Mouse (Mus musculus) embryonic stem cell, embryonic (primary cell): ENCODE measurements around the gene Zscan25.
"Not testable (repeated sequence)": the region's sequence is repeated elsewhere in the genome, so short reads cannot be mapped to it uniquely, and the experiment has no call there.

ENCODE experiments used
- CTCF ChIA-PET, 4 experiments: fragments of 300-600 bp in 2 of 4; fragments of 350-600 bp in 2 of 4; sonication (Branson Sonifier 250); formaldehyde crosslinking; loops; one replicate each; lab custom pipeline; 2022; ENCODE audit warnings: inconsistent platforms in 2 of 4; lab: Charles Lee
- POLR2A ChIA-PET, 4 experiments: fragments of 300-600 bp in 2 of 4; fragments of 350-600 bp in 2 of 4; sonication (Branson Sonifier 250); formaldehyde crosslinking; loops; one replicate each; lab custom pipeline; 2022; ENCODE audit warnings: antibody characterized with exemption in 4 of 4, inconsistent platforms in 1 of 4; lab: Charles Lee

Zscan25 gene

GRCm38 (mm10) chr5:145280371-145281143 is at the start of gene Zscan25:
Gene Zscan25, plus strand, starts transcription at chr5:145280500.
- ChIA-PET CTCF (interaction anchor here in 1 of 4 experiments (0.6 kb wide), 1 partner anchor 1118 kb away, joined by 4 read pairs; no protein-coding TSS in a partner anchor), POLR2A (interaction anchor here (0.6 to 3.0 kb wide), 39 partner anchors 8 to 629 kb away, joined by 3 to 25 read pairs (median 4); partner anchors contain the start of genes Zfp655 (in 3 of the 4), Zkscan5 (in 3 of the 4), Arpc1b (in 1 of the 4) and Cpsf4 (in 1 of the 4))

DNA sequence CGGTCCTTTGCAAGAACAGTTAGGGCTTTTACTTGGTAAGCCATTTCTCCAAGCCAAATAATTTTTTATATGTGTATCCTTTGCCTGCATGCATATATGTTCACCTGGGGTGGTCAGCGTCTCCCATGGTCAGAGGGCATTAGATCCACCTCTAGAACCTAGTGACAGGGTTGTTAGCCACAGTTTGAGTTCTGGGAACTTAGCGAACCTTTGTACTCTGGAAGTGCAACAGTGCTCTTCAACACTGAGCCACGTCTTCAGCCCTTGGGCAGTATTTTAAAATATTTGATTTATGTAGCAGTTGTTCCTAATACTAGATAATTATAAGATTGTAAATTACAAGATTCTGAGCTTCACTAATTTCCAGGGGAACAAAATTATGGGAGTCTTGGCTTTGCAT is 49.7 kb upstream of the Zscan25 start:
- CTCF ChIA-PET, result interaction anchor here in 1 of 4 experiments (0.6 kb wide), 1 partner anchor 1917 kb away, joined by 3 read pairs; no protein-coding TSS in a partner anchor
- POLR2A ChIA-PET, result interaction anchor here (0.6 to 16.5 kb wide), 46 partner anchors 7 to 667 kb away, joined by 3 to 510 read pairs (median 12); partner anchors contain the start of genes Zkscan5 (in 3 of the 4), Cpsf4 (in 2 of the 4), Ptcd1 (in 2 of the 4) and Zkscan14 (in 2 of the 4)

DNA sequence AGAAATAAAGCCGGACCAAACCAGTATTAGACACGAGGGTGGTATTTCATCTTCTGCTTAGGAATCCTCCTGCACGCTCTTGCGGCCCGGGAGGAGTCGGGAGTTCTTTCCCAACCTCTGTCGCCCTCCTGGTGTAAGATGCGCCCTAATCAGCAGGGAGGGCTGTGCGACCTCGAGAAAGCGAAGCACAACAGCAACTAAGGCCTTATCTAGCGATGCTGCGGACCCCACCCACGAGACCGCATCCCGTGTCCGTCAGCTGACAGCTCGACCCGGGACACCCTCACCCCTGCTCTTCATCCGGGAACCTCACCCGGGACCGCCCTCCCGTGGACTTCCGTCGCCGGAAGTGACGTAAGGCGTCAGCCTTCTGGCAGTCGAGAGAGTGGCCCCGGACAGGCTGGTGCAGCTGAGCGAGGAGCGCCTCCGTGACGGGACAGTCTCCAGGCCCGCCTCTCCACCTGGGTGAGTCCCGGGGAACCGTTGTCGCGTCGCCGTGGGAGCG is 48.9 kb upstream of the Zscan25 start, which contains the start of gene Zfp655:
Zfp655 (plus strand) TSS at position 349 of the 505 bp plus-strand sequence.
- CTCF ChIA-PET, result interaction anchor here in 1 of 4 experiments (1.1 kb wide), 1 partner anchor 17 kb away, joined by 3 read pairs; no protein-coding TSS in a partner anchor
- POLR2A ChIA-PET, result interaction anchor here (0.6 to 16.5 kb wide), 64 partner anchors 8 to 1114 kb away, joined by 3 to 510 read pairs (median 6); partner anchors contain the start of genes Zscan25 (in 4 of the 4), Zkscan5 (in 3 of the 4), Arpc1a (in 2 of the 4) and Cpsf4 (in 2 of the 4)

DNA sequence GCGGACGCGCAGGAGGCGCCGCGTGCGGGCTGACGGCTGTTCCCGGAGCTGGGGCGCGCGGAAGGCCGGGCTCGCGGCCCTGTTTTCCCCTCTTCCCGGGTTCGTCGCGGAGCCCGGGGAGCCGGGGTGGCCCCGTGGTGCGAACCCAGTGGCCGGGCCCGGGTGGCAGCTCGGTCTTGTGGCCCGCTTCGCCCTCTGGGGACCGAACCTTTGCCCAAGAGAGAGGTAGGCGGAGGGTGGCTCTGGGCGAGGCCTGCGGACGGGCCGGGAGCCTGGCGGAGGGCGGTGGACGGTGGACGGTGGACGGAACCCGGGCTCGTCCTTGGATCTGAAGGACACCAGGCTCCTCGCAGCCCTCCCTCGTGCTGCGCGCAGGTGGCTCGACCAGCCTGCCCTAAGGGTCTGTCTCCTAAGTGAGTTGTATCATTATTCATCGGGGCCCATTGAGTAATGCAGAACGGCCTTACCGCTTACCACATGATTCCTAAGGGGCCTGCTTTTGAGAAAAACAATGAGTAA is 48.3 kb upstream of the Zscan25 start:
- CTCF ChIA-PET, result interaction anchor here in 1 of 4 experiments (1.1 kb wide), 1 partner anchor 18 kb away, joined by 3 read pairs; no protein-coding TSS in a partner anchor

GRCm38 (mm10) chr5:145234636-145235035 is 45.7 kb upstream of the Zscan25 start:
- ChIA-PET POLR2A (interaction anchor here in 3 of 4 experiments (0.9 to 16.5 kb wide), 27 partner anchors 8 to 104 kb away, joined by 3 to 510 read pairs (median 4); partner anchors contain the start of genes Zkscan5 (in 3 of the 3), Cpsf4 (in 2 of the 3), Ptcd1 (in 2 of the 3) and Zkscan14 (in 1 of the 3)), CTCF (interaction anchor here in 3 of 4 experiments (0.6 to 1.8 kb wide), 5 partner anchors 13 to 126 kb away, joined by 3 to 10 read pairs (median 3); partner anchors contain the start of gene Zkscan5 (in 1 of the 3))

More for the DNA sequence above, 48.3 kb upstream of the Zscan25 start:
- POLR2A ChIA-PET, result interaction anchor here (0.7 to 16.5 kb wide), 53 partner anchors 9 to 1113 kb away, joined by 3 to 510 read pairs (median 10); partner anchors contain the start of genes Zkscan5 (in 3 of the 4), Zscan25 (in 3 of the 4), Arpc1a (in 2 of the 4) and Cpsf4 (in 2 of the 4)

DNA sequence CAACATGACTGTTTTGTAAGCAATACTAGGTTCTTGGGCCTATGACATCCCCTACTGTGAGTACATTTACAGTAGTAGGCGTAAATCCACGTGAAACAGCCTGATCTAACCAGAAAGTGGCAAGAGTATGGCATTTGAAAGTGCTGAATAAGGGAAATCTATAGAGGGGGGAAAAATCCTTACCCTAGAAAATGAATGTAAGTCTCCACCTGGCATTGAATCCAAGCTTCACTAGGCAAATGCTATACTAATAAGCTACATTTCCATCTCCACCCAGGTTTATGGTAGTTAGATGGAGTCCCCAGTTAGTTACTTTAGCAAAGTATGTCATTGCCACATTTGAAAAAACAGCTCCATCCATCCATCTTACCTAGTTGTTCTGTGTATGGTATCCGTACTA is 30.8 kb upstream of the Zscan25 start:
- POLR2A ChIA-PET, result interaction anchor here in 3 of 4 experiments (0.7 to 11.1 kb wide), 10 partner anchors 10 to 1537 kb away, joined by 3 to 188 read pairs (median 8); partner anchors contain the start of genes Zfp655 (in 3 of the 3) and Zkscan5 (in 1 of the 3)

GRCm38 (mm10) chr5:145273568-145273967 is 6.7 kb upstream of the Zscan25 start:
- POLR2A ChIA-PET, CTCF ChIA-PET: not testable (repeated sequence)

More for the DNA sequence above, 30.8 kb upstream of the Zscan25 start:
- CTCF ChIA-PET, result interaction anchor here in 1 of 4 experiments (0.7 kb wide), 1 partner anchor 955 kb away, joined by 5 read pairs; no protein-coding TSS in a partner anchor

DNA sequence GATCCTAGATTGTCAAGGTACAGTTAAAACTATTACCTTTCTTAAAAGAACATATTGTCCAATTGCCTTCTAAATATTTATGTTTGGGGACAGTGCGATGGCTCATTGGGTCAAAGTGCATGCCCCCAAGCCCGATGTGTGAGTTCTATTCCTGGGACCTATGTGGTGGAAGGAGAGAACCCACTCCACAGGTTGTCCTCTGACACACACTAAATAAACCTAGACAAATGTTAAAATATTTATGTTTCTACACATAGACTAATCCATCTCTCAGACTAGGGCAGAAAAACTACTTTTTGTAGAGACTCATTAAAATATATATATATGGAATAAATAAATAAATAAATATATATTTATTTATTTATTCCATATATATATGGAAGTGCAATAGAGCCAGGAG is 352 bp upstream of the Zscan25 start:
- ChIA-PET CTCF (no interaction called here), POLR2A (interaction anchor here (0.6 to 3.0 kb wide), 39 partner anchors 8 to 629 kb away, joined by 3 to 25 read pairs (median 4); partner anchors contain the start of genes Zfp655 (in 3 of the 4), Zkscan5 (in 3 of the 4), Arpc1b (in 1 of the 4) and Cpsf4 (in 1 of the 4))

DNA sequence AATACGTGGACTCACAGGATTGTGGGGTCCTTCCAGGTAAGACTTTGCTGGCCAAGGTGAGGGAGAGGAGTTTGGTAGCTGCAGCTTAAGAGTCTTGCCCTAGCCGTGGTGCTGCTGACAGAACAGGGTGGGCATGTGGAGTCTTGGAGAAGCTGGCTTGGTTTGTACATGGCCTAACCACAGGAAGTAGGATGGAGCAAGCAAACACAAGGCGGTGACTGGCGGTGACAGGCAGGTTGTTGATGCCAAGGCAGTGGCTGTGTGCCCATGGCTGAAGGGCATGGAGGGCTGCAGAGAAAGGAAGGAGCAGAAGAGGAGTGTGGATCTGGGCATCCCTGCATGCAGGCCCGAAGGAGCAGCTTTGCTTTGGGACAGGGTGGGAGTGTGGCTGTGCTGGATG is 8.1 kb downstream of the Zscan25 start:
- ChIA-PET POLR2A (interaction anchor here in 2 of 4 experiments (0.7 to 1.0 kb wide), 3 partner anchors 8 to 57 kb away, joined by 3 read pairs; partner anchors contain the start of genes Zfp655 (in 1 of the 2) and Zscan25 (in 1 of the 2)), CTCF (no interaction called here)

- CTCF ChIA-PET, result no interaction called here
- POLR2A ChIA-PET, result interaction anchor here in 3 of 4 experiments (0.6 to 2.5 kb wide), 4 partner anchors 9 to 388 kb away, joined by 3 to 8 read pairs (median 4); partner anchors contain the start of gene Zscan25 (in 2 of the 3)
Measured at GRCm38 (mm10) chr5:145290697-145291096, 10.4 kb downstream of the Zscan25 start.

- CTCF ChIA-PET, result no interaction called here
Measured at GRCm38 (mm10) chr5:145292398-145292797, 12.1 kb downstream of the Zscan25 start.

DNA sequence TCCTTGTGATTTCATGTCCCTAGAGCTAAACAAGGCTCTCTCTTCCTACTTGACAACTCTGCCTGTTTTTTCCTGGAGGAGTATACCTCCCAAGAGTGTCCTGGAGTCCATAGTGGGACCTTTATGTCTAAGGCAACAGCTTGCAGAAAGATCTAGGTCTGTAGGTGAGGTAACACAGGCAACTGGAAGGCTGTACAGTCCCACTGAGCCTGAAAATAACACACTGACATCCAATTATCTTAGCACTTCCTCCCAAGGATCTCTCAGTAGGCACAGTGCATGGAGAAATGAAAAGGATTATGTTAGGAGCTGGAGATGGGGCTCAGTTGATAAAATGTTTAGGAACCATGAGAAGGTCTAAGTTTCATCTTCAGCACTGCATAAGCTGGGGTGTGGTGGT is 20.2 kb downstream of the Zscan25 start:
- POLR2A ChIA-PET, result interaction anchor here in 1 of 4 experiments (1.2 kb wide), 1 partner anchor 15 kb away, joined by 3 read pairs; no protein-coding TSS in a partner anchor

More at GRCm38 (mm10) chr5:145292398-145292797, 12.1 kb downstream of the Zscan25 start:
- POLR2A ChIA-PET, result interaction anchor here in 2 of 4 experiments (0.6 to 1.0 kb wide), 2 partner anchors 59 to 1674 kb away, joined by 3 to 4 read pairs; no protein-coding TSS in a partner anchor

GRCm38 (mm10) chr5:145301796-145302195 is 21.5 kb downstream of the Zscan25 start:
- POLR2A ChIA-PET, result interaction anchor here in 1 of 4 experiments (0.8 kb wide), 1 partner anchor 22 kb away, joined by 3 read pairs; the partner anchor contains the start of gene Zscan25
- CTCF ChIA-PET, result not testable (repeated sequence)

More for the DNA sequence above, 20.2 kb downstream of the Zscan25 start:
- CTCF ChIA-PET, result no interaction called here

- POLR2A ChIA-PET, result interaction anchor here in 2 of 4 experiments (0.8 to 0.9 kb wide), 2 partner anchors 11 to 22 kb away, joined by 3 read pairs; partner anchors contain the start of gene Zscan25 (in 1 of the 2)
- CTCF ChIA-PET, result no interaction called here
Measured at GRCm38 (mm10) chr5:145302424-145302823, 22.1 kb downstream of the Zscan25 start.

DNA sequence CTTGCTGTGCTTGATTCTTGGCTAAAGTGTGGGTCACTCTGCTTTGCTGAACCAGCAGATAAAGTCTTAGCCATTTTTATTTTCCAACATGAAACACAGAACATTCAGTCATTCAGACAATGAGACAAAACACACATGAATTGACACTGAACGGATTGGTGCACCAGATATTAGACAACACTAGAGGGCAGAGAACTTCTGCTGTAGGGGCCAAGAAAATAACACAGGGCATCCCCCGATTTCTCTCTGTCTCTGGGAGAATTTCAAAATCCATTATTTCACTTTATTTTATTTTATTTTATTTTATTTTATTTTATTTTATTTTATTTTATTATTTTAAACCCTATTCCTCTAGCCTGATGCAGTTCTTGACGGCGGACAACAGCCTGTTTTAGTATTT is 26.7 kb downstream of the Zscan25 start:
- POLR2A ChIA-PET, result interaction anchor here in 1 of 4 experiments (1.8 kb wide), 1 partner anchor 11 kb away, joined by 5 read pairs; no protein-coding TSS in a partner anchor
- CTCF ChIA-PET, result not testable (repeated sequence)

DNA sequence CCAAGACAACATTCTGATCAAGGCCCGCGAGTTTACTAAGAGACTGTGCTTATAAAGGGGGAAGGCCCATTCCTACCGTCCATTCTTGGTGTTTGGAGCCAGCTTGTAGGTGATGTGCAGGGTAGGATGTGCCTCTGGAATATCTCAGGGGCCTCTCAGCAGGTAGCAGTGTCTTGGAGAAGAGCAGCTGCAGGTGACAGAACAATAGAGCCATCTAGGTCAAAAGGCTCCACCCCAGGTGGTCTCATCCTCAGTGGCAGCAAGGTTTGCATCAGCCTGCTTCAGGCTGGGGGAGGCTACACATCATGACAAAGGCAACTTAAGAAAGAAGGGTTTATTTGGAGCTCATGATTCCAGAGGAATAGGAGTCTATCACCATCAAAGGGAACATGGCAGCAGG is 27.5 kb downstream of the Zscan25 start:
- CTCF ChIA-PET, result interaction anchor here in 1 of 4 experiments (0.6 kb wide), 1 partner anchor 73 kb away, joined by 3 read pairs; no protein-coding TSS in a partner anchor
- POLR2A ChIA-PET, result interaction anchor here in 2 of 4 experiments (0.5 to 1.8 kb wide), 6 partner anchors 12 to 929 kb away, joined by 3 to 5 read pairs (median 4); partner anchors contain the start of gene Zscan25 (in 1 of the 2)

DNA sequence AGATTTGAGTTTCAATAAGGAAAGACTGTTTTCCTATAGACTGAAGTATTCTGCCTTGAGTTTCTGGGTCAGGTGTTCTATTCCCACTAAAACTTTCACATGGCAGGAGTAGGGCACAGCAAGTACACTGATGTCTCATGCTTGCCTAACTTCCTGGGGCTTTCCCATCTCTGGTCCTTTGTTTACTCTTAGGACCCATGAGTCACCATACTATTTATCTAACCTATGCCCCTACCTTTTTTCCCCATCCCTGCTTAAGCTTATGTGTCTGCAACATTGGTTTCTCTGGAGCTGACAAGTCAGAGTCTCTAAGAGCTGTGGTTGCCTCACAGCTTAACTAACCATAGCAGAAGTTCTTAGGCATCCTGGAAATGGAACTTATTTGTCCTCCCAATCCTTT is 33.5 kb downstream of the Zscan25 start:
- CTCF ChIA-PET, result no interaction called here
- POLR2A ChIA-PET, result interaction anchor here in 1 of 4 experiments (1.0 kb wide), 1 partner anchor 11 kb away, joined by 3 read pairs; no protein-coding TSS in a partner anchor
